Comparison of ENCODE assay signal across 12 mouse cellular contexts in genomic region chr12:83532966-83533365, GRCm38 (mm10).
"Had no signal": no experiment of that assay in that cellular context is flagged by ENCODE, and none has a peak within 500 bp of the region (broad histone marks: within the 10 kb centered on the region; RNA-seq: fewer than 3 reads in every experiment).

No protein-coding gene starts in this region.

- DNase-seq: layer of hippocampus, postnatal 36 days; lung, adult 18-20 months; lung, postnatal 10 days; lung, postnatal 4 days; midbrain, embryonic 14.5 days; retina, postnatal 1 day; right cerebral cortex, postnatal 14 days; thymus, postnatal 36 days had no signal

- H3K9me3 ChIP-seq: limb, embryonic 13.5 days; midbrain, embryonic 10.5 days; neural tube, embryonic 13.5 days had no signal

- H3K4me3 ChIP-seq: limb, embryonic 13.5 days; midbrain, embryonic 10.5 days; neural tube, embryonic 13.5 days had no signal

- H3K27me3 ChIP-seq: limb, embryonic 13.5 days; neural tube, embryonic 13.5 days had no signal

- H3K4me2 ChIP-seq: limb, embryonic 13.5 days; neural tube, embryonic 13.5 days had no signal

- H3K9ac ChIP-seq: liver, embryonic 14.5 days; neural tube, embryonic 13.5 days had no signal

- H3K27ac ChIP-seq: limb, embryonic 13.5 days; liver, embryonic 14.5 days; midbrain, embryonic 10.5 days; neural tube, embryonic 13.5 days had no signal
